Mouse (Mus musculus) layer of hippocampus, adult 9-11 months (tissue): ENCODE results near the gene Mdm4.

Source experiments
- DNase-seq: peaks from one replicate; pipeline ENCODE4 v3.0.0; 2022

Gene Mdm4

DNA sequence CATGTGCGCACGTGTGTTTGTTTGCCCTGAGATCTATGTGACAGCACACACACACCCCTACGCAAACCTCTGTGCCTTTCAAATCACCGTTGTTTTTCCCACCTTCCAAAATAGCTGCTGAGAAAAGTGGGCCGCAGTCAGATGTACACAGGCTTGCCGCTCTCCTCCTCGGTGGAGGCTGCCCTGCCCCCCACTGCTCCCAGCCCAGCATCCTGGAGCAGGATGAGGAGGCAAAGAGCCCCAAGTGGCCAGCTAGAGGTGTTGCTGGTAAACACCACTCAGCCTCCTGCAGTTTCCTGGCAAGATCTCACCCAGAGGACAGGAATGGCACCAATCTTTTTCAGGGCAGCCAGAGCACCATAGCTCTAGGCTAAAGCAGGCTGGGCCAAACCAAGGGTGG is 95.5 kb downstream of the Mdm4 start:
- peak; percentile 55 for DNase-seq

DNA sequence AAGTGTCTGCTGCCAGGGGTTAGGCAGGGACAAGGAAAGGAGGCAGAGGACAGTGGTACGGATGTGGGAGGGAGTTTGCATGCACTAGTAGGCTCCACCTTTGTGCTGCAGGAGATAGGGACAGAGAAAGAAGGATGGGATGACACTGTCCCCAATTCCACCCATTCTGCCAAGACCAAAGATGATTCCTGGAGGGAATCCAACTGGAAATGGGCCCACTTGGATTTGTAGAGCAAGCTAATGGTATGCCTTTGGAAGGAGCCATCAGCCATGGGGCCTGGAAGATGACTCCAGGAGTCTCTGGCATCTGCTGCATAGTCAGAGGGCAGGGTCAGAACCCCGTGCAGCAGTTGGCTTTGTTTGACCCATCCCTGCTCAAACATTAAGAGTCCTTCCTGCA is 97.9 kb downstream of the Mdm4 start:
- no peak for DNase-seq

GRCm38 (mm10) chr1:132930291-132930690 is 100.1 kb downstream of the Mdm4 start:
- no peak for DNase-seq

GRCm38 (mm10) chr1:132928907-132929250 is 101.5 kb downstream of the Mdm4 start:
- no peak for DNase-seq

GRCm38 (mm10) chr1:132928032-132928906 is 102.1 kb downstream of the Mdm4 start:
- no peak for DNase-seq

DNA sequence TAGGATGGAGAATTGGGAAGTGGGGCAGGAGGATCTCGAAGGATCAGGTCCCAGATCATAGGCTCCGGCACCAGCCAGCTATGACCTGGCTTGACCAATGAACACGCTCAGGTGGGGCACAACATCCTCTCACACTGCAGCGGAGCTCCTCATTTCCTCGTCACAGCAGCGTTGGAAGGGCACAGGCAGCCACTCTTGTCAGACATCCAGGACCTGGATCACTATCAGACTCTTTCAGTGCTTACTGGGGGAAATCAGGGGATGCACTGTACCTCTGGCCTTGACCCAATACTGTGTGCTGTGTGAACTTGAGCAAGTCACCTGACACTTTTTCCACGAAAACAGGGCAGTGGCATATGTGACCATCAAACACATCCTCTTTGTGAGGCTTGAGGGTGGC is 105.1 kb downstream of the Mdm4 start:
- no peak for DNase-seq

DNA sequence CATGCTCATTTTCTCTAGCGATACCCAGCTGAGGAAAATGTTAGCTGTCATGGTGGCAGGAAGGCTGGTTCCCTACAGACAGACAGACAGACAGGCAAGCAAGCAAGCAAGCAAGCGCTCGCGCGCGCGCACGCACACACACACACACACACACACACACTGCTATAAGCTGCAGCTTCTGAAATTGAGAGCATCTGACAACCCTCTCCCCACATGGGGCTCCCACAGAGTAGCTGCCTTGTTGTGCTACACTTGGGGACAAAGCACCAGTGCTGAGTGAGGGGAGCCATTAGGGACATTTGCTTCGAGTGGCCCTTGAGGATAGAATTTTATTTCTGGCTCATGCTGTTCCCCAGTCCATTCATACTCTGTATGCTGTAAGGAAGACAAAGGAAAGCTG is 108.1 kb downstream of the Mdm4 start:
- no peak for DNase-seq

DNA sequence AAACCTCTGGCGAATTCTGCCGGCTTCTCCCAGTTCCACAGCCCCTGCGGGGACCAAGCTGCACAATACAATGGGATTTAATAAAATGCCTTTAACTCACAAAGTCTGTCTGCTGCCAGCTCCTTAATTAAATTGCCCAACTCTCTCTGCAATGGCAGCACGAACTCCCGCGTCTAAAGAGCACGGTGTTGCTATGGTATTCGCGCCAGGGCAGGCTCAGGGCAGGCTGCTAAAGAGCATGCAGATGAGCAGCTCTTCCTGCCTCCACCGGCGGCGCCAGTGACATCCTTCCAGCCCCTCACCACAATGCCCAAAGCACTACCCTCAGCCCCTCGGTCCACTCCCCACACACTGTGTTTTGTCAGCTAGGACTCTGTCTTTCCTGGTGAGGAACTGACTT is 109.3 kb downstream of the Mdm4 start:
- no peak for DNase-seq

DNA sequence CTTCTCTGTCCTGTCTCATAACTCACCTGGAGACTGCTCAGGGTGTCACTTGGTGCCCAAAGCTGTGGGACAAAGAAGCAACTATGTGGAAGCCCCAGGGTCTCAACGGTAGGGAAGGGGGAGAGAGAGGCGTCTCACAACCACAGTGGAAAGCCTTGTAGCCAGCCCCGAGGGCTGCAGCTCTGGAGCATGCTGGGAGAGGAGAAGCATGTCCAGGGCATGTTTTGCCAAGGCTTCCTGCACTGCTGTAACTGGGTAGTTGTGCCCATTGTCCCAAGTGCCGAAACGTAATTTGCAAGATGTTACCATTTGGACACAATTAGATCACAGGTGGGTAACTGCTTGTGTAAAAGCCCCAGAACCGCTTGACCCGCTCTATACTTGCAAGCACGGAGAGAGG is 111.1 kb downstream of the Mdm4 start:
- no peak for DNase-seq

GRCm38 (mm10) chr1:132918117-132918680 is 112.2 kb downstream of the Mdm4 start:
- DNase-seq: no peak

GRCm38 (mm10) chr1:132917554-132917953 is 112.8 kb downstream of the Mdm4 start:
- DNase-seq: no peak

DNA sequence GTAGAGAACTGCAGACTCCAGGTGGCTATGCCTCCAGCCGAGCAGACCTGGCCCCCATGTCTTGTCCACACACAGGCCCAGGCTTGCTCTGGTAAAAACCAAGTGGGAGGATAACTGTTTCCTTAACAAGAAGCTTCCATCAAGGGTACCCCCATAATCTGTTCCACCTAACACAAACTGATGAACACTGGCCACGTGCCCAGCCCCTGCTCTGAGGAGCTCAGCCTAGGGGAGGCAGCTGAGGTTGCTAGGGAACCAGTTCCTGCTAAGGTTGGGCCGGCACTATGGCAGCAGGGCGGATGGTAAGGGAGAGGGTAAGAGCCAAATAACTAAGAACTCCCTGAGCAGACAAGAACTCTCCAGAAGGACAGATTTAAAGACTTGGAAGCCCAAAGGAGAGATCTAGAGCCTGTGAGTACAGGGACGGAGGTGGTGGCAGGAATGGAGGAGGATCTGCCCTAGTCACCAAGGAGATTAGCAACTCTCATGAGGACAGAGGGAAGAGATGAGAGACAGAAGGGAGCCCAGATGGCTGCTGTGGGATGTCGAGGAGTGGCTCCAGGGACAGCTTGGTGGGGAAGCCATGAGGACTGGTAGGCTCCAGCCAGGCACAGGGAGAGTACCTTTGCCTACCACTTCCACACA is 114.4 kb downstream of the Mdm4 start:
- peak; percentile 91 for DNase-seq

DNA sequence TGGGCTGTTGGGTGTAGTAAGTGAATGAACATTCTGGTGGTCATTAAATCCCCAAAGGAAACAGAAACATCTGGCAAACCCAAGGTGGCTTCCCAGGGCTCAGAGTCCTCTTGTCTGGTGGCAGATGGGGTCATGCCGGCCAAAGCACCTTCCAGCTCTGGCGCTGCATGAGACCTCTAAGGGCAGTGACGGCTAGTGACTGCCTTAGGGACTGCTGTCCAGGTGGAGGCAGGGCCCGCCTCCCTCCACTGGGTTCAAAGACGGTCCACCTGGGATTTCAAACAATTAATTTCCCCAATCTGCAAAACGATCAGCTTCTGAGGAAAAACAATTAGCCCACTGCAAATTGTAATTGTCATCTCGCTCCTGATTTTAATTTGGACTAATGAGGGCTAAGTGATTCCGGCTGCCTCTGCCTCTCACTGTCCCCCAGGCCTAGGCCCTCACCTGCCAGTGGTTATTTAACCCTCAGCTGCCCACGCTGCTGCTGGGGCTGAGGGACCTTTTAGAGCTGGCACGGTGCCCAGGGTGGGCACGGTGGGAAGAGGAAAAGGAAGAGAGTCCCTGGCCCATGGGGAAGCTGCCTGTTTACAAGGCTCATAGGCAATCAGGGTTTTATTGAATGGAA is 119.8 kb downstream of the Mdm4 start:
- DNase-seq: no peak

GRCm38 (mm10) chr1:132909951-132910350 is 120.4 kb downstream of the Mdm4 start:
- no peak for DNase-seq
